Mouse (Mus musculus): ENCODE measurements at regions not wholly inside any gene's neighbourhood (a gene's known extent, or its start where the extent isn't known, plus 50 kb on each side); places are given as distances from the start of the nearest gene placed in this dataset.
A peak's percentile ranks its signal among the peaks of the same experiment; 100 is the strongest.

- peak; percentile 94 for DNase-seq
Measured at GRCm38 (mm10) chr14:120831847-120832613, 79.0 kb upstream of the Ipo5 start.

GRCm38 (mm10) chr14:120834821-120835220 is 76.2 kb upstream of the Ipo5 start:
- no peak for DNase-seq

GRCm38 (mm10) chr14:120835758-120836157 is 75.3 kb upstream of the Ipo5 start:
- no peak for DNase-seq

GRCm38 (mm10) chr14:120836535-120837316 is 74.3 kb upstream of the Ipo5 start:
- DNase-seq, result no peak

GRCm38 (mm10) chr14:120840900-120841299 is 70.1 kb upstream of the Ipo5 start:
- peak; percentile 17 for DNase-seq

GRCm38 (mm10) chr14:120841311-120841710 is 69.7 kb upstream of the Ipo5 start:
- peak; percentile 47 for DNase-seq

- DNase-seq, result no peak
Measured at GRCm38 (mm10) chr14:120845172-120845571, 65.9 kb upstream of the Ipo5 start.

- peak; percentile 37 for DNase-seq
Measured at GRCm38 (mm10) chr14:120846073-120846850, 64.8 kb upstream of the Ipo5 start.

GRCm38 (mm10) chr14:120847006-120847405 is 64.0 kb upstream of the Ipo5 start:
- DNase-seq, result no peak

- DNase-seq, result no peak
Measured at GRCm38 (mm10) chr14:120848083-120848951, 62.7 kb upstream of the Ipo5 start.

- DNase-seq, result no peak
Measured at GRCm38 (mm10) chr14:120849159-120849558, 61.9 kb upstream of the Ipo5 start.

- no peak for DNase-seq
Measured at GRCm38 (mm10) chr14:120853643-120854042, 57.4 kb upstream of the Ipo5 start.

- no peak for DNase-seq
Measured at GRCm38 (mm10) chr14:120854559-120854958, 56.5 kb upstream of the Ipo5 start.

GRCm38 (mm10) chr14:120855181-120855580 is 55.8 kb upstream of the Ipo5 start:
- no peak for DNase-seq

Measured in lung, postnatal 14 days (tissue).